ENCODE assay signal across 19 mouse cellular contexts in the genomic region with DNA sequence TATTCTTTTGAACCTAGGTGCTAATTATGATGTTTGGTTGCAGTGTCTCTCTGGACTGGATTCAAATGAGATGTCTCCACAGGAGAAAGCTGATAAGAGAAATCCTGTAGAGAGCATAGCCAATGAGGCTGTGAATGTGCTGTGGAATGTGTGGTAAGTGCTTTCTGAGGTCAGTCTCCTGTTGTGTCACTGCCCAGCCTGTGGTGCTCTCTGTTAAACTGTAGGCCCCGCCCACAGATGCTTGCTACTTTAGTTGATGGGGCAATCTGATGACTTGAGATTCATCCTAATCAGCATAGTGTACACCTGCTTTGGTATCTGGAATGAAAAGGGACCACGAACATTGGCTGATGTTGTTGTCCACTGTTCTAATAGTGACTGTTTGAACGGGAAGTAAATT. TPM values are rescaled to one million over a fixed set of nuclear protein-coding genes. Genes with fewer than 3 reads are reported as not detected.
DNase-seq lines count a peak whose midpoint lies in the region; ATAC-seq and TF ChIP-seq lines count a peak whose summit lies in the region.
"Had no signal": no experiment of that assay in that cellular context is flagged by ENCODE, and none has a peak within 500 bp of the region (broad histone marks: within the 10 kb centered on the region; RNA-seq: fewer than 3 reads in every experiment).

No protein-coding gene starts in this region.

- TF ChIP-seq EP300 in liver, postnatal 0 days (IDR thresholded peaks at IDR 0.05; ENCODE audit: low read depth), result no peak

- H3K9me3 ChIP-seq in liver, postnatal 0 days (ENCODE audit: low read length), result no peaks in the 10 kb centered on the region
- no peaks in the 10 kb centered on the region for H3K9me3 ChIP-seq in intestine, embryonic 15.5 days
- H3K9me3 ChIP-seq: embryonic facial prominence, embryonic 10.5 days; hindbrain, embryonic 13.5 days had no signal

- no peaks in the 10 kb centered on the region for H3K27me3 ChIP-seq in liver, postnatal 0 days (ENCODE audit: insufficient read depth, low read length)
- no peaks in the 10 kb centered on the region for H3K27me3 ChIP-seq in intestine, embryonic 15.5 days (replicated peaks)
- H3K27me3 ChIP-seq: hindbrain, embryonic 13.5 days had no signal

- ATAC-seq in liver, postnatal 0 days, result no peak
- ATAC-seq in intestine, embryonic 15.5 days, result no peak
- ATAC-seq: forebrain, embryonic 14.5 days; hindbrain, postnatal 0 days had no signal

- H3K9ac ChIP-seq in liver, postnatal 0 days (replicated peaks), result no peak overlapping the region
- H3K9ac ChIP-seq in intestine, embryonic 15.5 days, result no peak overlapping the region
- H3K9ac ChIP-seq: hindbrain, embryonic 13.5 days had no signal

- WGBS in liver, postnatal 0 days (ENCODE audit: insufficient replicate concordance), result 74% methylated on average over 3 of the region's 3 CpGs
- WGBS in intestine, embryonic 15.5 days, result 93% methylated on average over 3 of the region's 3 CpGs

- H3K4me2 ChIP-seq in liver, postnatal 0 days (ENCODE audit: low read depth, low read length), result no peak overlapping the region
- H3K4me2 ChIP-seq in intestine, embryonic 15.5 days (replicated peaks), result no peak overlapping the region
- H3K4me2 ChIP-seq: hindbrain, embryonic 13.5 days had no signal

- peak; percentile 21 for DNase-seq in liver, postnatal 0 days
- DNase-seq in liver, result no peak
- peak; percentile 41 for DNase-seq in ES-CJ7 (ENCODE audit: low read depth, low spot score)
- peak; percentile 57 for DNase-seq in ZHBTc4 (ENCODE audit: low read depth, low spot score)
- no peak for DNase-seq in layer of hippocampus, adult 18-20 months (ENCODE audit: low spot score in 2 of 2)
- no peak for DNase-seq in cerebellum, adult 18-20 months
- DNase-seq: cerebellum, adult 11-12 months; cerebellum, adult 9-11 months; cerebellum, postnatal 36 days; gastrocnemius, adult 2 months; gastrocnemius, postnatal 25 days; heart, adult 11 months; heart, postnatal 10 days; kidney, adult 18-20 months had no signal

- H3K4me1 ChIP-seq in liver, postnatal 0 days (ENCODE audit: insufficient read depth), result peaks cover 11% of the 10 kb centered on the region
- 0 out of 2 replicates have a peak, but pooled peaks cover 8% of the 10 kb centered on the region for H3K4me1 ChIP-seq in intestine, embryonic 15.5 days (replicated peaks)

- H3K27ac ChIP-seq in liver, postnatal 0 days (ENCODE audit: low read depth), result no peak overlapping the region
- H3K27ac ChIP-seq in intestine, embryonic 15.5 days, result no peak overlapping the region
- H3K27ac ChIP-seq: embryonic facial prominence, embryonic 10.5 days; gastrocnemius, adult 2 months; hindbrain, embryonic 13.5 days; hindbrain, postnatal 0 days had no signal

- TF ChIP-seq CTCF in liver, postnatal 0 days (IDR thresholded peaks at IDR 0.05; ENCODE audit: low read depth), result no peak

- peaks cover 32% of the 10 kb centered on the region for H3K36me3 ChIP-seq in liver, postnatal 0 days (replicated peaks; ENCODE audit: insufficient read depth, low read length)
- H3K36me3 ChIP-seq in intestine, embryonic 15.5 days, result 0 out of 2 replicates have a peak, but pooled peaks cover 7% of the 10 kb centered on the region

- H3K4me3 ChIP-seq in liver, postnatal 0 days (ENCODE audit: low read depth, low read length), result no peak overlapping the region
- H3K4me3 ChIP-seq in intestine, embryonic 15.5 days (replicated peaks), result no peak overlapping the region
- H3K4me3 ChIP-seq: embryonic facial prominence, embryonic 10.5 days; gastrocnemius, adult 2 months; hindbrain, embryonic 13.5 days had no signal

RNA-seq across cellular contexts. Expression of a gene that starts 4.0 kb away (rescaled TPM):
- 13.2 and 14.1 TPM in 2 replicates for polyA plus RNA-seq in liver, postnatal 0 days (2015; fragmentation: Nextera tagmentation; extraction: Ambion mirVana)
- 10 to 100 TPM; 24.7 to 24.9 TPM for total RNA-seq in layer of hippocampus, adult 18-20 months (2021)
- polyA plus RNA-seq in intestine, embryonic 15.5 days (2015; fragmentation: Nextera tagmentation; extraction: Ambion mirVana), result 39.5 and 41.0 TPM in 2 replicates

RNA-seq across cellular contexts. Expression of a gene that starts 23.1 kb away (rescaled TPM):
- polyA plus RNA-seq in liver, postnatal 0 days (2015; fragmentation: Nextera tagmentation; extraction: Ambion mirVana), result 17.4 and 19.1 TPM in 2 replicates
- total RNA-seq in layer of hippocampus, adult 18-20 months (2021), result 10 to 100 TPM; 32.2 to 34.0 TPM
- 39.5 and 42.0 TPM in 2 replicates for polyA plus RNA-seq in intestine, embryonic 15.5 days (2015; fragmentation: Nextera tagmentation; extraction: Ambion mirVana)

RNA-seq across cellular contexts. Expression of a gene that starts 57.4 kb away (rescaled TPM):
- polyA plus RNA-seq in liver, postnatal 0 days (2015; fragmentation: Nextera tagmentation; extraction: Ambion mirVana), result 4.6 and 4.8 TPM in 2 replicates
- total RNA-seq in layer of hippocampus, adult 18-20 months (2021), result 10 to 100 TPM; 39.1 to 39.6 TPM
- 6.3 and 7.0 TPM in 2 replicates for polyA plus RNA-seq in intestine, embryonic 15.5 days (2015; fragmentation: Nextera tagmentation; extraction: Ambion mirVana)

Comparison
In these comparisons a context has a peak if more than half of its experiments do, and no peak if none do; other contexts are left out.
1. DNase-seq: peak in liver, postnatal 0 days (single experiment), ES-CJ7 (single experiment) and ZHBTc4 (single experiment); none in liver (single experiment), layer of hippocampus, adult 18-20 months (0 of 2) and cerebellum, adult 18-20 months (0 of 2).